Mouse (Mus musculus) retina, postnatal 7 days (tissue): ENCODE results near the gene Mul1.

Source experiments
- DNase-seq: peaks from one replicate; pipeline ENCODE4 v3.0.0-alpha.2; 2012; ENCODE audit warnings: low read depth, low spot score

Mul1 gene

DNA sequence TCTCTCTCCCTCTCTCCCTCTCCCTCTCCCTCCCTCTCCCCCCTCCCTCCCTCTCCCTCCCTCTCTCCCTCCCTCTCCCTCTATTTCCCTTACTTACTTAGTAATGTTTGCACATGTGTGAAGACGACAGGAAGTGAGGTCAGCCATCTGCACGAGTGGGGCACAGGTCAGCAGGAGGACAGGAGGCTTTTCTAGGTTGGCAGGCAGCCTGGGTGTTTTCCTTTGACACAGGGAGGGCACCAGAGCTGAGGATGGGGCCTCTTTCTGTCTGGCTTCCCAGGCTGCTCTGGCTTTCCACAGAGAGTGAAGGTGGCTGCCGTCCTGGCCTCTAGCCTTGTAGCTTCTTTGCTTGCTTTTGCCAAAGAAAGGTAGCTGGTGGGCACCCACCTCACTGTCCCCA is 5.6 kb downstream of the Mul1 start:
- DNase-seq, result no peak

DNA sequence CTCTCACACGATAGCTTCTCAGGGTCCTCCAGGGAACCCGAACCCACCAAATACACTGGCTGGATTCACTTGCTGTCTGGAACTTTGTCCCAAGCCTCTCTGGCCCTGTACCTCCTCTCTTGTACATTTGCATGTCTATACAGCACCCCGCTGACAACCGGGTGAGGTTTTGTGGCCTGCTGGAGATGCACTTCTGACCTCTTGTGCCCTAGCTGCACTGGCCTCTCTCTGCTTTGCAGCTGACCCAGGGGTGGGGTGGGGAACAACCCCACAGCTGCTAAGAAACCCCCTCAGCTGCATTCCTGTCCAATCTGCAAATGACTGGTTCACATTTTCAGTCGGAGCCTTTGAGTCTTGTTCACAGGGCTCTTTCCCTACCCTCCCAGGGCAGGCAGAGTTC is 10.5 kb downstream of the Mul1 start:
- no peak for DNase-seq

DNA sequence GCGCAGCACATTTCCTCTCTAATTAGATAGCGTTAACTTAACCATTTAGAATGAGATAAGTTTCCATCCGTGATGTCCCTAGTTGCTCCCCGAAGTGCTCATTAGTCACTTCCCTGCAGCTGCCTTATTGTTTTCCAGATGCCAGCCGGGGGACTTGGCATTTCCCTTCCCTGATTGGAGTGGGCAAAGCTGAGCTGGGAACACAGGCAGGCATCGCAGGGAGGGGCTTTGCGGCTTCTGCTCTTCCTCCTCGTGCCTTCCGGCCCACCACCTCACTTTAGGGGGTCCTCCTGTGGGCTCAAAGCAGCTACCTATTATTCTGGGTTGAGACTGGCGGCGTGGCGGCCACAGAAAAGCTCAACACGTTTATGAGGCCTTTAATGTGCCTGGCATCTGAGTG is 12.5 kb downstream of the Mul1 start:
- DNase-seq, result no peak

DNA sequence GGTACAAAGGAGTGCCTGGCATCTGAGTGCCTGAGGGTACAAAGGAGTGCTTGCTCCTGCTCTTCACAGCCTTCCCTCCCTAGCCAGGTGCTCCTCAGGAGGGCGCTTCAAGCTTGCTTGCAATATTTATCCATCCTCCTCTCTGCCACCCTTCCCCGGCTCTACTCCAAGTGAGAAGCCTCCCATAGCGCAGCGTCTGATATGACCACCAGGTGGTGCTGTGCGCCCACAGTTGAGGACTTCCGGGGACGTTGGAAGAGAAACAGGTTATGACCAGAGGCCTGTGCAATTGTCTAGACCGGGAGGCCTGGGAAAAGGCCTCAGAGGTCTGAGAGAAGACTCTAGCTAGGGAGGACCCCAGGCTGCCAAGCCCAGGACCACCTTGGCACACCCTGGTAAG is 12.9 kb downstream of the Mul1 start:
- peak; percentile 93 for DNase-seq

DNA sequence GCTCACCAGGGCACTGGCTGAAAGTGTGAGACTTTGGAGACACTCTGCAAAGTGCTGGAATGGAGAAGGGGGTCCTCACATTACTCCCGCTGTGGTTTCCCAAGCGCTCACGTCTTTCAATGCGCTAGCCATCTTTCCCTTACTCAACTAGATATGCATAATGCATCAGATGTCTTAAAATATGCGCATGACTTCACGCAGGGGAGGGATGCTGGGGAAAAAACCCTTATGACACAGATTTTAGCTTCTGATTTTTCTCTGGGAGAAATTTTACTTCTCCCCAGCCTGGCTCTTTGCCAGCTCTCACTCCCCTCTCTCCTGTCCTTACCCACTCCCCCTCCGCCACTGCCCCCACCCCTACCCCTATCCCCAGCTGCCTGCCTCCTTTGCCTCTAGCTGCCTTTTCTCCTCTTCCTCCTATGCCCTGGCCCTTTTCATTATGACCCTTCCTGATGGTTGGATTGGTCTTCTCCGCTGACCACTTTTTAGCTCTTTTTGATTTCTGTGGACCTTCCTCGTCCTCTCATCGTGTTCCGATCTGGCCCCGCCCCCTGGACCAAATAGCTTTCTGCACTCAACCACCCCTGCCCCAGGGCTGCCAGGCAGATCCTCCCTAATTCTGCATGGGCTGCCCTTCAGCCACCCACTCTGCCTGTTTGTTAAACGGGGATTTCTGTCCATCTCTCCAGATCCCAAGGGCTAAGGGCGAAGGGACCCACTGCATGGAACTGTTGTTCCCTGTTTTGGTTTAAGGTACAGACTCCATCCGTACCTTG is 13.5 kb downstream of the Mul1 start:
- no peak for DNase-seq

DNA sequence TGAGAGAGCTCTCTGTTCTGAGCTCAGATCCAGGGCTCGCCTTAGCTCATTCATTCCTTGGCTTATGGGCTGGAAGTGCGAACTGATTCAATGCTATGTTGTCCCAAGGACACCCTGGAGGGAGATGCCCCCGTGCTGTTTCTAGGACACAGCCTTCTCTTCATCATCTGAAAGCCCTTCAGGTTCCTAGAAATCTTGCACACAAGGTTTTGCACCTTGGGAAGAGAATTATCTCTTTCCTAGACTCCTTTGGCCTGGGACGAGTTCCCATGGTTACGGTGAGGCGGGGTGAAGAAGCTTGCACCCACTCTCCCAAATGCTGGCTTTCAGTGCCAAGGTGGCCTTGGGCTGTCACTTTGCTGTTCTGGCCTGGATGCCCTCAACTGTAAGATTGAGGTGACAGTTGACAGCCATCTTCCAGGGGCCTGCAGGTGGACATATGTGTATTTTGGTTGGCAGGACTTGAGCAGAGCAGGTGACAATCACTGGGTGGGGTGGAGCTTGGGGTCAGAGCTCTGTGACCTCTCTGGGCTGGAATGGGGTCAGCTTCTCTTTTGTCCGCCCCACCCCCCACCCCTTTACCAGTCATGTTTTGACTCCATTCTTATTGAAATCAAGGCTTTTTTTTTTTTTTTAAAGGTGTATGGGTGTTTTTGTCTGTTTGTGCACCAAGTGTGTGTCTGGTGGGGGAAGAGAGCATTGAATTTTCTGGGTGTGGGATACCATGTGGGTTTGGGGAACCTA is 14.6 kb downstream of the Mul1 start:
- no peak for DNase-seq

DNA sequence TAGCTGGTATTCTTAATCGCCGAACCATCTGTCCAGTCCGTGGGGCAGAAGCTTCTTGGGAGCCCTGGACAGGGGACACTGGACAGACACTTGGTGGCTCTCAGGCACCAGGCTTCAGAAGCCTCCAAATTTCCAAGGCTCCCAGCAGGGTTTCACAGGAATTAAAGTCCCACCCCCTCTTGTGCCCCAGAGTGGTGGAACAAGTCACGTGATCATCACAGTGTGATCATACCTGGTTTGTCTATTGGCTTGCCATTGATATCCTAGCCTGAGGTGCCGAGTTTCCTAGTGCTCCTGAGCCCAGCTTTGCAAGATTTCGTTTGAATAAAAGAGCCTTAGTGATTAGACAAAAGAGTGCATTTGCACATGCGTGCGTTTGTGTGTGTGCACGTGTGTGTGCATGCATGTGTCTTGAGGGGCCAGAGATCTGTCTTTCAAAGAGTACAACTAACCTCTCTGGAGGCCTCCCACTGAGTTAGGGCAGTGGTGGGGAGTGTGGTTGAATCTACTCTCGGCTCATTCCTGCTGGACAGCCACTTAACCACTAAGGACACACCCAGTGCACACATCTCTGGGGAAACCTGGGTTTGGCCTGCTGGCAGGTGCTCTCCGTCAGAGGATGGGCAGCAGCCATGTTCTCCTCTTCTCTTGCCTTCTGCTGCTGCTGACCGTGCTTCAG is 15.3 kb downstream of the Mul1 start:
- DNase-seq, result no peak

DNA sequence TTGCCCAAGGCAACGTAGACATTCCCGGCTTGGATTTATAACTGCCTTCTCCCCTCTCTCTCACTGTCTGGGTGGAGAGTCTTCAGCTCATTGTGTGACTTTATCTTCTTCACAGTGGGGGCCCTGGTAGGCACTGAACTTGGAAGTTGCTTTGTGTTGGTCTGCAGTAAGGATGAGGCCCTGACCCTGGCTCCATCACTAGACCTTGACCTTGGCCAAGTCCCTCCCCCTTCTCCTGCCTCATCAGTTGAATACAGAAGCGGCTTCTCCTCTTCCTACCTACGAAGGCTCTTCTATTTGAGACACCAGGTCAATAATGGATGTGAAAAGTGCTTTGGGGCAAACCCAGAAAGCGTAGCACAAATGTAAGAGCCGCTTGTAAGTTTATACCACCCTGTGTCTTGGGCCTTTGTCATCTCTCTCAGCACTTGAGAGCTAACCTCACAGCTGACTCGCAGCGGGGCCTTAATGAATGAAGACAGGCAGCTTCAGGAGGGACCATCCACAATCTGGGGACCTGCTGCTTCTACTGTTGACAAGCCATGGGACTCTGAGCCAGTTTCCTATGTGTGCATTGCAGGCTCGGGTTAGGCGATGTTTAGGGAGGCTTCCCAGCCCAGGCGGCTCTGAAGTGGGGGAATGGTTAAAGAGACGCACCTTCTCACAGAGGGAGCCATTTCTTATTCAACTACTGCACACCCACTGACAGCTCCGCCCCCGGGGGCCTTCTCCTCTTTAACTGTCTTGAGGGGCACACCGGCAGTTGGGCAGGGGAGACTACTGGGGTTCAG is 18.0 kb downstream of the Mul1 start:
- DNase-seq, result no peak

DNA sequence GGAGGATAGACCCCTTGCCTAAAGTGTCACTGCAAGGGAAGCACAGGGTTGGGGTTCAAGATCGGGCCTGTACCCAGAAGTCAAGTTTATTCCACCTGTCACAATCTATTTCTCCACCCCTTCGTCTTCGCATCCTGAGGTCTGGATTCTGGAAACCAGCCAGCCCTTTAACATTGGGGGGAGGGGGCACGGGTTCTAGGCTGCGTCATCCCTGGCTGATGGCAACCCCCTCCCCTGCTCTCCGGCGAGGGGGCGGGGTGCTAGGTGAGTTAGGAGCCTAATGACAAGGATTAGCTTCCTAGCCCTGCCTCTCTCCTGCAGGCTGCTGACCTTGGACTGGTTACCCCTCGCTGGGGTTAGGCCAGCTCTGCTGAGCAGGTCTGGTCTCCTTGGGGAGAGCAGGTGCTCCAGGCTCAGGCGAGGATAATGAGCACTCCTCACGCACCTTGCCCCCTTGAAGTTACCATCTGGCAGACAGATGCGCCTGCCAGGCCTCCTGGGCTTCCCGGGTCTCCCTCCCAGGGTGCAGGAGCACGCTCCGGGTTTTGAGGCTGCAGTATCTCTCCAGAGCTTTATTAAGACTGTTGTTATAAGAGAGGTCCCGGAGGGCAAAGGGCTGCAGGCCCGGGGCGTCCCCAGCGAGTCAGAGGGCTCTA is 18.8 kb downstream of the Mul1 start:
- DNase-seq, result no peak

DNA sequence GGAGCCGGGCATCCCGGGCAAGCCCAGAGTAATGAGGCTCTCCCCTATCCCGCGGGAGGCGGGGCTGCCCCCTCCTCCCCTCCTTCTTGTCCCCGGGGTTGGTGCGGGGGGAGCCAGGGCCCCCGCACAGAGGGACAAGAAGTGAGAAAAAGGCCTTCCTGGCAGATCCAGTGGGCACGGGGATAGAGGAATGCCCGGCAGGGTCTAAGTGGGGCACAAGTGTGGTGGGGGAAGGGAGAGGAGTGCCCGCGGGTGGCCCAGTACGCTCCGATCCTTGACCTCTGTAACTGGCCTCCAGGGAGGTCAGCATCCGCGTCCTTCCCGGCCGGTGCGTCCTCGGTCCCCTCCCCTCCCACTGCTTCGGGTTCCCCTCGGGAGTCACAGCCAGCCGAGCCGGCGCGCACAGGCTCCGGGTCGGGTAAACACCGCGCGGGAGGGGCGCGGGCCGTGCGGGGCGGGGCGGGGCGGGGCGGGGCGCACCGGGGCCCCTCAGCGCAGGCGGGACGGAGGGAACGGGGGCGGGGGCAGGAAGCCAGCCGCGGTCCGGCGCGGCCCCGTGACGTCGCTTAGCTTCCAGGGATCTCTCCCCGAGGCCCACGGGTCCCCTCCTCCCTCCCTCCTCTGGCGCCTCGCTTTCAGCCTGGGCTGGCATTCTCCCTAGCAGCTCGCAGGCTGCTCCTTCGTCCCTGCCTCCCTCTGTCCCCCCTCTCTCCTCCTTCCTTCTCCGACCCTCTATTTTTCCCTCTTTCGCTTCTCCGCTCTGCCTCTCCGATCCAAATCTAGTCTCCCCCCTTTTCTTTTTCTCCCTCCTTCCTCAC is 19.5 kb downstream of the Mul1 start, which contains the start of gene Camk2n1:
TSS of gene Camk2n1 (plus strand) at position 562 of the 818 bp plus-strand sequence.
- DNase-seq, result no peak

DNA sequence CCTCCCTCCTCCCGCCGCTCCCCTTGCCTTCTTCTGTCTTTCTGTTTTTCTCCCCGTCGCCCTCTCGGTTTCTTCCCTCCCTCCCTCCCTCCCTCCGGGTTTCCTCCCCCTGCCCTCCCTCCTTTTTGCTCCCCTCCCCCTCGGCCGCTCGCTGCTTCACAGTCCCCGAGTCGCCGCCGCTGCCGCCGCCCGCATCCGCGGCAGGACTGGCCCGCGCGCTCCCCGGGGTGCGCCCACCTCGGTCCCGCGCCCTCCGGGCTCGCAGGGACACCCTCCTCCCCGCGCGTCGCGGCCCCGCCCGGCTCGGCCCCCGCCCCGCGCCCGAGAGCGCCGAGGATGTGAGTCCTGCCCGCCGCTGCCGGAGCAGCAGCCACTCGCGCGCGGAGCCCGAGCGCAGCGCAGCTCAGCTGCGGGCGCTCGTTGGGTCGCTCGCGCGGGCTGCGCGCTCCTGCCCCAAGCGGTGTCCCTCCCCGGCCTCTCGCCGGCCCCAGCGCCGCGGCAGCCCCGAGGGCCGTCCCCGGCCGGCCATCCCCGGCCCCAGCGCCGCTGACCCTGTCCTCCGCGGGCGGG is 20.2 kb downstream of the Mul1 start:
- no peak for DNase-seq

DNA sequence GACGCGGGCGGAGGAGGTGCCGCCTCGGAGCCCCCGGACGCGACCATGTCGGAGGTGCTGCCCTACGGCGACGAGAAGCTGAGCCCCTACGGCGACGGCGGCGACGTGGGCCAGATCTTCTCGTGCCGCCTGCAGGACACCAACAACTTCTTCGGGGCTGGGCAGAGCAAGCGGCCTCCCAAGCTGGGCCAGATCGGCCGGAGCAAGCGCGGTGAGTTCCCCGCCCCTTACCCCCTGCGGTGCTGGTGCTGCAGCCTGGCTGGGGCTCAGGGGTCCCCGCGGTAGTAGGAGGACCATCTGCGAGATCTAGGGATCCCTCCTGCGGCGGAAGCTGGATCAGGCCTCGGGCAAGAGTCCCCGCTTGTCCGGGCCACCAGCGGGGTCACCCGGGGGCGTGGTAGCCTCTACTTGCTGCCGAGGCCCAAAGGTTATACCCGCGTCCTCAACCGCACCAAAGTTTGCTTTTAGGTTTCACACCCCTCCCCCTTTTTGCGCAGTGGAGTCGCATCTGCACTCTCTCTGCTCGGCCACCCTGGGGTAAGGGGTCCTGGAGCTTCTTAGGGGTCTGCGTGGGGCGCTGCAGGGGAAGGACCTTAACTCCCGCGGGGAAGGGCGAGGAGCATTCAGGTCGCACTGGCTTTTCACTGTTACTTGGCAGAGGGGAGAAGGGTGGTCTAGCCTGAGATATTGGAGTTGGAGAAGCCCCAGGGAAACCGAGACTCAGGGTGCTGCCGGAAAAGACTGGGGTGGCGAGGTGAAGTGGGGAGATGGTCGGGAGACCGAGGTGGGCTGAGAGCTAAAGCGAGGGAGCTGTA is 20.9 kb downstream of the Mul1 start:
- DNase-seq, result no peak

DNA sequence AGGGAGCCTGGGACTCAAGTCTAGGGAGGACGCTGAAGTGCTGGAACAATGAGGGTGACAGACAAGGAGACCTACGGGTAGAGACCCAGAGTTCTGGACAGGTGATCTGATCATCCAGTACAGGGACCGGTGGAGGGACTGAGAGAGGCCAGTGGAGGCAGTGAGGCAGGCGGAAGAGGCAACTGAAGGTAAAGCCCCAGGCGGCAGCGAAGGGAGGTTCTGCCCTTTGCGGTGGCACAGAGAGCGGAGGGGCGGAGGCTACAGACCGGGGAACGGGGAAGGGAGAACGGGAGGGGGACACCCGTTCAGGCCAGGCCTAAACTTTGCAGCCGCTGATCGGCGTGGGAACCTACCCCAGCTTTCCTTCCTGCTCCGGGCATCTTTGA is 21.5 kb downstream of the Mul1 start:
- DNase-seq, result no peak

DNA sequence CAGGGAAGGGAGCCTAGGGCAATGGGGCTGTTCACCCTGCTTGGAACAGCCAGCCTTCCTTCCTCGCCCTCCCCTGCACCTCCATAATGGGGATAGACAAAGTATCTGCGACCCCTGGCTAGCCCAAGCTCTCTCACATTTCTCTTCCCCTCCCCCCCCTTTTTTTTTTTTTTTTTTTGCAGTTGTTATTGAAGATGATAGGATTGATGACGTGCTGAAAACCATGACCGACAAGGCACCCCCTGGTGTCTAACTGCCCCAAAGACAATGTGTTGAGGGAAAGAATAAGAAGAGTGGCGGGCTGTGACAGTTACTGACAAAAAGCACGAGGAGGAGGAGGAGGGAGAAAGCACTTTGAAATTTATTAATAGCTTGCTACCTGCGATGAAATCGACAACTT is 22.1 kb downstream of the Mul1 start:
- no peak for DNase-seq

DNA sequence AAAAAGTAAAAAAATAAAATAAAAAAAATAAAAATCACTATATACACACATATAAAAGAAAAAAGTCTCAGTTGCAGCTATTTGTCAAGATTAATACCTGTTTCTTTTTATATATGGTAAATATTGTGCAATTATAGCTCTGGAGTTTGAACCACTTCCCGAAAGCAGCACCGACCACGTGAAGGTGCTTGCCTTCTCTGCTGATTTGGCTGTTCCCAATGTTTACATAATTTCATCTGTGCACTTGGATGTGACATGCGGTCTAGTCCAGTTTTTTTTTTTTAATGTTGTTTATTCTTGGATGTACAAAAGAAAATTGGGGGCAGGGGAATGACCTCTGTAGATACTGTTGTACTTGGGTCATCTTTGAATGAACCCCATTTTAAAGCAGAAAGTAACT is 22.6 kb downstream of the Mul1 start:
- no peak for DNase-seq

DNA sequence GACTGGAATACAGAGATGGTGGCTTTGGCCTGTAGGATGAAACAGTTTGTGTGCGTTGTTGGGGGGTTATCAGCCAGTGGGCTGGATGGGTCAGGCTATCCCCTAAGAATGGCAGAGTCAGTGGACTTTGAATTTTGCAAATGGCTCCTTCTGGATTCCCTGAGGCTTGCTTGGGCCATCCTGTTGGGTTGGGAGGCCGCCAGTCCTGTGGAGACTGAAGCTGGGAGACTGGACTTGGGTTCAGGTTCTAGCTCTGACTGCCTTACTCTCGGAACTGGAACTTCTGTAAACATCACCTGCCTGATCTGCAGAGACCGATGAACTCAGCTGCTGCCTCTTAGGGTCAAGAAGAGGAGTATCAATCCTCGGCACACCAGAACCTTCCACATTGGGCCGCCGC is 23.7 kb downstream of the Mul1 start:
- DNase-seq, result no peak

DNA sequence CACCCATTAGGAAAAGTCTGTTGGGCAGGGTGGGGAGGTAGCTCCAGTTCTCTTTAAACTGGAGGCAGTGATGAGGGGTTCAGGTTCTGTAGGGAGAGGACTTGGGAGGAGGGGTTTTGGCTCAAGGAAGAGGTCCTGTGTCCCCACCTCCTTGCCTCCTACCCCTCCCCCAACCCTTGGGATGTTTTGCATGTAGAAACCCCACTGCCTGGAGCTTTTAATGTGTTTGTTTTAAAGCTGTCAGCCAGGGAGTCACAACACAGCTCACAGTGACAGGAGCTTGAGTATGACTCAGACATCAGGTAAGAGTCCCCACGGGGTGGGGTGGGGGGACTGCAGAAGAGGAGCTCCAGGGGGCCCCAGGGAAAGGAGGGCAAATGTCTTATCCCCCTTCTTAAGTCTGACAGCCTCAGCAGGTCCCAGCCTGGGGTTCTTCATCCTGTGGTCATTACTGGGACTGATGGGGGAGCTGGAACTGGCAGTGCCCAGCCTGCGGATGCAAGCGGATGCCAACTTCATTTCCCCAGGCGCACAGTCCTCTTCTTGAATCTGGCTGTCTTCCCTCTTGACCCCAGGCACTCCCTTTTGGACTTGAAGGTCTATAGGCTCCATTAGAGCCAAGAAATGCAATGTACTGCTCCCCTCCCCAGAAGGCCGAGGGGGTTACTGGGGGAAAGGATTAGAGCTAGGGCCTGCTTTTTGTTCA is 24.4 kb downstream of the Mul1 start:
- DNase-seq, result no peak

DNA sequence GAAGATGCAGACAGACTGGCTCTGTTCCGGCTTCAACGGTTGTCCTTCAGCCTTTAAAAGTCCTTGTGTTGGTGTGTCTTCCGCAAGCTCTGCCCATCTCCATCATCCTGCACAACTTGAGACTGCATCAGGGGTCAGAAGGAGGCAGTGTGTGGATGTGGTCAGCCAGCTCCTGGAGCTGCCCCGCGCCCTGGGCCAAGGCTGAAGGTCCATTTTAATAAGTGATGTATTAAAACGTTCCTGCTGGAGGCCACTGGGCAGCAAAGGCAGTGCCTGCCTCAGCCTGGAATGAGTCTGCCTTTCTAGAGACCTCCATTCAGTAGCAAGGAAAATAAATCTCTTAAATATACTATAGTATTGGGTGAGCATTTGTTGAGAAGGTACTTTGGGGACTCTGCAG is 25.3 kb downstream of the Mul1 start:
- no peak for DNase-seq

DNA sequence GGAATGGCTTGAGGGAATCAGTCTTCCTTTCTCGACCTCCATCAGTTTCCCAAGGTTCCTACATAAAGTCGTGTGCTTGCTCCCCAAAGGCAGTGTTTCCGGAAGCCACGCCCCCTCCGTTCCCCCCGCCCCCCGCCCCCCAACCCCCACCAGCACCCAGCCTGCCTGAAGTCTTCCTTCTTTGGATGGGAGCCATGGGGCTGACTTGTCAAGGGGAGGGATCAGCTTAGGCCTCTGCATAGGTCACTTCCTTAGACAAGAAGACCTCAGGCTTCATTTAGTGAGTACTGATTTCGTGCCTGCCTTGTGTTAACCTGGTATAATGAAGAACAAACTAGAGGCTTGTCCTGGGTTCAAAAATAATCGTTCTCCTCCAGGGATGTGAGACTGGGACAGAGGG is 26.4 kb downstream of the Mul1 start:
- DNase-seq, result no peak
